Mouse (Mus musculus) olfactory bulb, adult 2 months (tissue): ENCODE results near the gene Rhd.

ENCODE experiments used
- CTCF ChIP-seq: fragments of 200-500 bp; IDR thresholded peaks from 2 replicates; pipeline ENCODE4 v1.5.1; 2012; ENCODE audit warnings: low read depth, mild to moderate bottlenecking, low read length, moderate library complexity; ENCODE audit not compliant: insufficient read depth
- POLR2A ChIP-seq: fragments of 200-500 bp; IDR thresholded peaks from 2 replicates; pipeline ENCODE4 v1.6.1; 2012; ENCODE audit warnings: mild to moderate bottlenecking, low read depth, low read length, moderate library complexity; ENCODE audit not compliant: insufficient read depth

DNA sequence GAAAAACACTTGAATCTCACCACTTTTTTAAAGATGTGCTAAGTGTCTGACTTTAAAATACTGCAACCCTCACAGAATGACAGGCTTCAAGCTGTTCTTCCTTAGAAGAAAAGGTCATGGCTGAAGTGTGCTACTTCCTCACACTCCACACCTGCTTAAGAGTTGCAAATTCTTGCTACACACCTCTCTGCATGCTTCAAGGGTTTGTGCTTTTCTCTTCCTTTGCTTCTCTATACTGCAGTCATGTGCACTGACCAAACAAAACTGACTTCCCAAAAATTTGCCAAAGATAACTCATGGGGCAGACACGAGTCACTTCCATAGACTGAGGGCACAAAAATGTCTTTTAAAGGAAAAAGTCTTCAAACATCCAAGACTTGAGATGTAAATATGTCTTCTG is 26.1 kb upstream of the Rhd start:
- TF ChIP-seq CTCF (no peak), POLR2A (no peak)
